Mouse (Mus musculus) C2C12 (cell line): ENCODE results near the gene 9930111J21Rik2.
"Not testable (repeated sequence)": the region's sequence is repeated elsewhere in the genome, so short reads cannot be mapped to it uniquely, and the experiment has no call there.

Experiments used
- CEBPB ChIP-seq: IDR thresholded peaks from one replicate; pipeline ENCODE4 v1.6.1; 2011; ENCODE audit warnings: low read depth, mild to moderate bottlenecking, control low read depth, moderate library complexity
- CTCF ChIP-seq: IDR thresholded peaks from one replicate; pipeline ENCODE4 v1.5.1; 2011; ENCODE audit not compliant: control insufficient read depth, insufficient read depth, insufficient read length
- FOSL1 ChIP-seq: IDR thresholded peaks from one replicate; pipeline ENCODE4 v1.8.0; 2011; ENCODE audit warnings: mild to moderate bottlenecking, low read length; ENCODE audit not compliant: poor library complexity, insufficient read depth, severe bottlenecking
- MAX ChIP-seq: IDR thresholded peaks from one replicate; pipeline ENCODE4 v1.6.1; 2011; ENCODE audit warnings: mild to moderate bottlenecking, control low read depth
- MYOD1 ChIP-seq: IDR thresholded peaks from one replicate; pipeline ENCODE4 v1.6.1; 2011; ENCODE audit warnings: low read depth; ENCODE audit not compliant: control insufficient read depth, insufficient read length
- MYOG ChIP-seq: IDR thresholded peaks from one replicate; pipeline ENCODE4 v1.6.1; 2011; ENCODE audit not compliant: control insufficient read depth, insufficient read length; ENCODE audit errors: extremely low read depth
- USF1 ChIP-seq: IDR thresholded peaks from one replicate; pipeline ENCODE4 v1.6.1; 2011; ENCODE audit warnings: low read depth, mild to moderate bottlenecking, control low read depth, moderate library complexity

DNA sequence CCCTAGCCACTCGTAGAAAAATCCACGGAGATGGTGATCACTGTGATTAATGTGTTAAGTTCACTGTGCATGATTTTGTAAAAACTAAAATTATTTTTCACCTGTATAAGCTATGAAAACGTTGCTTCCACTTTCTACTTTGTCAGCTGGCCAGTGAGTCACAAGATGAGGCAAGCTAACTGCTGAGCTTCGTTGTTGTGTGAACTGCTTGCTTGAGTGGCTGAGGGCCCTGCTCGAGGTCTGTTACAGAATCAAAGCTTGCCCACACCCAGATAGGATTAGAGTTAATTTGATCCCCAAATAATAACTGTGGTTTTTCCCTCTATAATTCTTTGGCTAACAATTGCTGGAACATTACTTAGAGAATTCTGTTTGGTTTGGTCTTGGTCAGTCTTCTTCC lies 71.0 kb downstream of the 9930111J21Rik2 start:
- TF ChIP-seq USF1, CEBPB, CTCF, FOSL1, MAX, MYOG, MYOD1: not testable (repeated sequence)
